Mouse (Mus musculus): ENCODE data around the gene Flad1. TPM values are rescaled to one million over a fixed set of nuclear protein-coding genes. Genes with fewer than 3 reads are reported as not detected.

The Flad1 gene
- polyA plus RNA-seq, 1 experiment from 2014 or later: 34.9 TPM

- Histone ChIP-seq H3K36me3 (ENCODE audit: control insufficient read depth, insufficient read depth, low read length) (no peaks in the 10 kb centered on the region), H3K9ac (ENCODE audit: low read length) (no peak overlapping the region), H3K4me2 (ENCODE audit: low read length) (no peak overlapping the region), H3K9me3 (replicated peaks; ENCODE audit: control insufficient read depth, low read length) (no peaks in the 10 kb centered on the region), H3K4me1 (ENCODE audit: control insufficient read depth, insufficient read depth, low read length) (no peaks in the 10 kb centered on the region), H3K27ac (ENCODE audit: low read depth, low read length) (no peak overlapping the region), H3K4me3 (ENCODE audit: low read depth, low read length) (no peak overlapping the region), H3K27me3 (replicated peaks; ENCODE audit: control insufficient read depth, insufficient read depth, low read length) (no peaks in the 10 kb centered on the region)
- 44% methylated on average over 7 of the region's 7 CpGs for WGBS
- DNase-seq (ENCODE audit: low spot score) (peak; percentile 71), ATAC-seq (peak; percentile 72)
Observed at GRCm38 (mm10) chr3:89449541-89449940, 37.9 kb upstream of the Flad1 start.

GRCm38 (mm10) chr3:89448720-89449537 lies 37.3 kb upstream of the Flad1 start:
- Histone ChIP-seq H3K9me3 (replicated peaks; ENCODE audit: control insufficient read depth, low read length) (no peaks in the 10 kb centered on the region), H3K27me3 (replicated peaks; ENCODE audit: control insufficient read depth, insufficient read depth, low read length) (no peaks in the 10 kb centered on the region), H3K9ac (ENCODE audit: low read length) (no peak overlapping the region), H3K27ac (ENCODE audit: low read depth, low read length) (no peak overlapping the region), H3K4me2 (ENCODE audit: low read length) (no peak overlapping the region), H3K36me3 (ENCODE audit: control insufficient read depth, insufficient read depth, low read length) (no peaks in the 10 kb centered on the region), H3K4me1 (ENCODE audit: control insufficient read depth, insufficient read depth, low read length) (no peaks in the 10 kb centered on the region), H3K4me3 (ENCODE audit: low read depth, low read length) (no peak overlapping the region)
- DNase-seq (ENCODE audit: low spot score): no peak
- WGBS: 73% methylated on average over 13 of the region's 13 CpGs
- ATAC-seq: no peak

- Histone ChIP-seq H3K4me1 (ENCODE audit: control insufficient read depth, insufficient read depth, low read length) (peaks cover 3% of the 10 kb centered on the region; the same call in 1 of the 2 replicates), H3K27ac (ENCODE audit: low read depth, low read length) (no peak overlapping the region), H3K4me2 (ENCODE audit: low read length) (no peak overlapping the region), H3K36me3 (ENCODE audit: control insufficient read depth, insufficient read depth, low read length) (no peaks in the 10 kb centered on the region), H3K4me3 (ENCODE audit: low read depth, low read length) (no peak overlapping the region), H3K27me3 (replicated peaks; ENCODE audit: control insufficient read depth, insufficient read depth, low read length) (no peaks in the 10 kb centered on the region), H3K9me3 (replicated peaks; ENCODE audit: control insufficient read depth, low read length) (no peaks in the 10 kb centered on the region), H3K9ac (ENCODE audit: low read length) (no peak overlapping the region)
- no peak for DNase-seq (ENCODE audit: low spot score)
- 93% methylated on average over 2 of the region's 2 CpGs for whole genome bisulfite sequencing
- no peak for ATAC-seq
Observed at GRCm38 (mm10) chr3:89440691-89441090, 29.0 kb upstream of the Flad1 start.

- Histone ChIP-seq H3K9me3 (replicated peaks; ENCODE audit: control insufficient read depth, low read length) (no peaks in the 10 kb centered on the region), H3K27ac (ENCODE audit: low read depth, low read length) (no peak overlapping the region), H3K4me2 (ENCODE audit: low read length) (peak overlapping the region; percentile 52), H3K4me1 (ENCODE audit: control insufficient read depth, insufficient read depth, low read length) (peaks cover 3% of the 10 kb centered on the region; the same call in 1 of the 2 replicates), H3K27me3 (replicated peaks; ENCODE audit: control insufficient read depth, insufficient read depth, low read length) (no peaks in the 10 kb centered on the region), H3K9ac (ENCODE audit: low read length) (peak overlapping the region; percentile 30), H3K36me3 (ENCODE audit: control insufficient read depth, insufficient read depth, low read length) (peaks cover 29% of the 10 kb centered on the region), H3K4me3 (ENCODE audit: low read depth, low read length) (peak overlapping the region; percentile 26; the same call in 1 of the 2 replicates)
- 18% methylated on average over 5 of the region's 5 CpGs for WGBS
- peak; percentile 31 for DNase-seq (ENCODE audit: low spot score)
- peak; percentile 66 for ATAC-seq
Observed at GRCm38 (mm10) chr3:89437269-89437668, 25.6 kb upstream of the Flad1 start.

- Histone ChIP-seq H3K27me3 (replicated peaks; ENCODE audit: control insufficient read depth, insufficient read depth, low read length) (no peaks in the 10 kb centered on the region), H3K36me3 (ENCODE audit: control insufficient read depth, insufficient read depth, low read length) (peaks cover 34% of the 10 kb centered on the region), H3K27ac (ENCODE audit: low read depth, low read length) (no peak within 1 kb of the TSS), H3K9me3 (replicated peaks; ENCODE audit: control insufficient read depth, low read length) (no peaks in the 10 kb centered on the region), H3K9ac (ENCODE audit: low read length) (peak within 1 kb of the TSS; percentile 30), H3K4me3 (ENCODE audit: low read depth, low read length) (peak within 1 kb of the TSS; percentile 26), H3K4me2 (ENCODE audit: low read length) (peak within 1 kb of the TSS; percentile 52), H3K4me1 (ENCODE audit: control insufficient read depth, insufficient read depth, low read length) (peaks cover 6% of the 10 kb centered on the region)
- ATAC-seq (peak; percentile 59), DNase-seq (ENCODE audit: low spot score) (peak; percentile 67)
- 5% methylated on average over 16 of the region's 16 CpGs for WGBS
Observed at GRCm38 (mm10) chr3:89436176-89437113, 24.8 kb upstream of the Flad1 start, which contains the start of gene Pbxip1. Gene Pbxip1 (plus strand): TSS chr3:89436706.

GRCm38 (mm10) chr3:89435041-89435440 lies 23.4 kb upstream of the Flad1 start:
- Histone ChIP-seq H3K4me2 (ENCODE audit: low read length) (no peak overlapping the region), H3K9ac (ENCODE audit: low read length) (no peak overlapping the region), H3K27me3 (replicated peaks; ENCODE audit: control insufficient read depth, insufficient read depth, low read length) (no peaks in the 10 kb centered on the region), H3K27ac (ENCODE audit: low read depth, low read length) (no peak overlapping the region), H3K4me1 (ENCODE audit: control insufficient read depth, insufficient read depth, low read length) (peaks cover 13% of the 10 kb centered on the region), H3K36me3 (ENCODE audit: control insufficient read depth, insufficient read depth, low read length) (peaks cover 34% of the 10 kb centered on the region), H3K9me3 (replicated peaks; ENCODE audit: control insufficient read depth, low read length) (no peaks in the 10 kb centered on the region), H3K4me3 (ENCODE audit: low read depth, low read length) (no peak overlapping the region)
- WGBS: 40% methylated on average over 7 of the region's 7 CpGs
- DNase-seq (ENCODE audit: low spot score) (peak; percentile 19), ATAC-seq (no peak)

GRCm38 (mm10) chr3:89434532-89434931 lies 22.9 kb upstream of the Flad1 start:
- ATAC-seq: no peak
- no peak for DNase-seq (ENCODE audit: low spot score)
- no peaks in the 10 kb centered on the region for H3K27me3 ChIP-seq (replicated peaks; ENCODE audit: control insufficient read depth, insufficient read depth, low read length)
- H3K4me2 ChIP-seq (ENCODE audit: low read length): no peak overlapping the region
- H3K27ac ChIP-seq (ENCODE audit: low read depth, low read length): no peak overlapping the region
- H3K4me3 ChIP-seq (ENCODE audit: low read depth, low read length): no peak overlapping the region
- H3K9me3 ChIP-seq (replicated peaks; ENCODE audit: control insufficient read depth, low read length): no peaks in the 10 kb centered on the region
- no peak overlapping the region for H3K9ac ChIP-seq (ENCODE audit: low read length)
- whole genome bisulfite sequencing: 73% methylated on average over 11 of the region's 11 CpGs
- H3K4me1 ChIP-seq (ENCODE audit: control insufficient read depth, insufficient read depth, low read length): peaks cover 13% of the 10 kb centered on the region
- peaks cover 34% of the 10 kb centered on the region for H3K36me3 ChIP-seq (ENCODE audit: control insufficient read depth, insufficient read depth, low read length)

GRCm38 (mm10) chr3:89432606-89433005 lies 20.9 kb upstream of the Flad1 start:
- peaks cover 13% of the 10 kb centered on the region for H3K4me1 ChIP-seq (ENCODE audit: control insufficient read depth, insufficient read depth, low read length)
- H3K4me2 ChIP-seq (ENCODE audit: low read length): no peak overlapping the region
- H3K9ac ChIP-seq (ENCODE audit: low read length): no peak overlapping the region
- H3K27me3 ChIP-seq (replicated peaks; ENCODE audit: control insufficient read depth, insufficient read depth, low read length): no peaks in the 10 kb centered on the region
- no peak for ATAC-seq
- H3K9me3 ChIP-seq (replicated peaks; ENCODE audit: control insufficient read depth, low read length): no peaks in the 10 kb centered on the region
- 93% methylated on average over 8 of the region's 8 CpGs for WGBS
- H3K4me3 ChIP-seq (ENCODE audit: low read depth, low read length): no peak overlapping the region
- H3K36me3 ChIP-seq (ENCODE audit: control insufficient read depth, insufficient read depth, low read length): peaks cover 34% of the 10 kb centered on the region
- no peak for DNase-seq (ENCODE audit: low spot score)
- H3K27ac ChIP-seq (ENCODE audit: low read depth, low read length): no peak overlapping the region

Data from forebrain, embryonic 14.5 days (tissue).